Mouse (Mus musculus) lung, postnatal 36 days (tissue): Measurements from ENCODE around the gene Med24.
"Not testable (repeated sequence)": the region's sequence is repeated elsewhere in the genome, so short reads cannot be mapped to it uniquely, and the experiment has no call there.

Source experiments
- DNase-seq: peaks from one replicate; pipeline ENCODE4 v3.0.0; 2022; ENCODE audit warnings: mixed read lengths

Gene Med24

DNA sequence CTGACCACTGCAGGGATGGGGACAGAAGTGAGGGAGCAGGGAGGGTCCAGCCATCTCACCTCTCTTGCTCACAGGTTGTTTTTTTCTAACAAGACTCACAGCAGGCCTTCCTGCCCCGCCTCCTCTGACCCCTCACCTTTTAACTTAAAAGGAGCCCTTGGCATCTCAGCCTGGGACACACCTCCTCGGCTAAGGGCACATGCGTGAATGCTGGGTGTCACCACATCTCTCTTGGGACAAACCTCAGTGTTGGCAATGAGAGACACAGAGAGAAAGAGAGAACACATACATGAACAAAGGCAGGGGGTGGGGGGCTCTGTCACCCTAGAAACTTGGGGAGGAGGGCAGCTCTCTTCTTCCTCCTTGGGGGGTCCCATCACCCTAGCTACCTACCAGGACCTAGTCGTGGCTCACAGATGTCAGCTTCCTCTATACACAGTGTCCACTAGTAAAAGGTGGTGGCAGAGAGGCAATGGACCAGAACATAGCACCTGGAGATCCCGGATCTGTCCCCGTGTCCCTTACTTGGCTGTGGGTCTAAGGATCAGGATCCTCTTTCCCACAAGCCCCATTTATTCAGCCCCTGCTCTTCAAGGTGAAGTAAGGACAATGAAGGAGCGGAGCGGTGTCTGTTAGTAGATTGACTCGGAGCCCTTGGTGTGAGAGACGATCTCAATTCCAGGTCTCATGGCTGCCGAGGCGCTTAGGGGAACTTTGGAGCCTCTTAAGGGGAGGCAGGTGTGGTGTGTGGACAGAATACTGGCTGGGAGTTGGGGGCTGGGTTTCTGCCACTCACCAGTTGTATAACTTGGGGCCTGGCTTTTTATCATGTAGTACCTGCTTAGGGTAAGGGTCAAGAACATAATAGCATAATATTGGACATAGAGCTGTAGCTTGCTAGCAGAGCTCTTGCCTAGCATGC lies 17.0 kb upstream of the Med24 start:
- DNase-seq, result no peak

GRCm38 (mm10) chr11:98744456-98745019 lies 15.3 kb upstream of the Med24 start:
- no peak for DNase-seq

GRCm38 (mm10) chr11:98743655-98744345 lies 14.6 kb upstream of the Med24 start:
- DNase-seq, result no peak

- no peak for DNase-seq
These were observed 13.4 kb upstream of the Med24 start for GRCm38 (mm10) chr11:98742397-98743291.

DNA sequence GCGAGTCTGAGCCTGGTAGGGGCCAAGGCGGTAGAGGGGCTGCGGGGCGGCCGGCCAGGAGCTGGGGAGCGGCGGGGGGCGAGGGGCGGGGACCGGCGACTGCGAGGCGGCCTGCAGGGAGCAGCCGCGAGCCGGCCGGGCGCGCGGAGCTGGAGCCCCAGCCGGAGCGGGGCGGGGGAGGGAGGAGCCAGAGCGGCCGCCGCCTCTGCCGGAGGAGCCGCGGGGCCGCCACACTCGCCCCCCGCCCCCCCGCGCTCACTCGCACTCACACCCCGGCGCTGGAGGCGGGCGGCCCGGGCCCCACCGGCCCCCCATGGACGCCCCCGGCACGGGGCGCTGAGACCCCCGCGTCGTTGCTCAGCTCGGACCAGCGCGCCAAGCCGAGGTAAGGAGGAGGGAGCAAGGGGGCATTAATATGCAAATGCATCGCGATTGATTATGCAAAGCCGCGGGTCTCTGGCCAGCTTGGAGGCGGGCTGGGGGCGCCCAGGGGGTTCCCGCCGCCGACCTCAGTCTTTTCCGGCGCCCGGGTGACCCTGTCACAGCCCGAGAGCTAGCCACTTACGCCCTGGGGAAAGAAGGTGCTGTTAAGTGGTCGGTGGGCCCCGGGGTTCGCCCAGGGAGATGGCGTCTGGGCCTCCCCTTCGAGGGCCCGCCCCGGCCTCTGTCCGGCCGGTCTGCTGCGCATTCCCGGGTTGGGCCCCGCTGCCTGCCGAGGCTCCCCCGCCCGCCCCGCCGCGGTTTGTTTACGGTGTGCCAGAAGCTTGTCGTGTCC lies 12.6 kb upstream of the Med24 start:
- DNase-seq, result peak; percentile 84

DNA sequence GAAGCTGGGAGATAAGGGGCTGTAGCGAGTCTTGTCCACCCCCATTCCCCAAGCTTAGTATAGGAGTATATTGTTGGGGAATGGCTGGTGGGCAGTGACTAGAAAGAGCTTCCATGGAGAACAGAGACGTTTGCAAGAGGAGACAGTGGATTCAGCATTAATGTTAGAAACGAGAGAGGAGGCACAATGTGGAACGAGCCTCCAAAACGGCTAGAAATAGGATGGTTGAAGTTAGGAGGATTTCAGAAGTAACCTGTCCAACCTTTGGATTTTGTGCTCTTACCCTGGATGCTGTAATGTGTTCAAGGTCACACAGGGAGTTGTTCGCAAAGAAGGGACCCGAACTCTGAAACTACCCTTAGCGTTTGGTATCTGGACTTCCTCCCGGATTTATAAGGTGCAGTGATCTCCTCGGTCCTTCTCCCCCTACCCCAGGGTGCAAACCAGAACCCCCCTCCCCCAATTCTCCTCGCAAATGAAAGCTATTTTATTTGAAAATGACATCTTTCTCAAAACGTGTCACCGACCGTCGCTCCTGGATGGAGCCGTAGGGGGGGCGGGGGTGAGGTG lies 11.9 kb upstream of the Med24 start:
- DNase-seq, result no peak

- peak; percentile 67 for DNase-seq
These were observed 11.3 kb upstream of the Med24 start, which contains the start of gene Thra for GRCm38 (mm10) chr11:98740393-98741050. Gene Thra, plus strand, starts transcription at chr11:98740638.

DNA sequence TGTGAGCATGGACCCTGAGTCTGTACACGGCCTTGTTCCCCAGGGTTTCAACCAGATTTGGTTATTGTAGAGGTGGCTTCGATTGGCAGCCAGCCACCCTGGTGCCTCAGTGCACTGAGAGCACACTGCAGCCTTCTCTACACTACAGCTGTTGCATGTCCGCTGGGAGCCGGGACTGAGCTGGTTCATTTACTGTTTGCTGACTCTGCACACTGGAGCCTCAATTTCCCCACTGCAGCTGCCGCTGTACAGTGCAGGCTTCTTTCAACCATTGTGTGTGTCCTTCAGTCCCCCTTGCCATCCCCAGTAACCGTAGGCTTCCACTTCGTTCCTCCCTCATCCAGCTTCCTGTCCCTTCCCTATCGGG lies 10.8 kb upstream of the Med24 start:
- no peak for DNase-seq

DNA sequence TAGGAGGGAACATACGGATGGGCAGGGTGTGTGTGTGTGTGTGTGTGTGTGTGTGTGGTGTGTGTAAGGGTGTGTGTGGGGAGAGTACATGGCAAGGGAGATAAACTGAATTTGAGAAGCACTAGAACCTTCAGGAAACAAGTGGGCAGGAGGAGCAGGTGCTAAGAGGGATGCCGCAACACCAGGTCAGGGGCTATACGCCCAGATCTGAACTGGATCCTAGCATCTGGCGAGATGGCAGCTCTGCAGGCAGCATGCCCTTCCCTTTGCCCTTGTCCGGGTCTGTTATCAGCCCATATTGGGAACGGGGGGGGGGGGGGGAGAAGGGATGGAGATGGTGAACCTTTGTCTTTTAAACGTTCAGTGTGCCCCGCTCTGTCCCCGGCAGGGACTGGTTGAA lies 9.7 kb upstream of the Med24 start:
- no peak for DNase-seq

GRCm38 (mm10) chr11:98738428-98738911 lies 9.2 kb upstream of the Med24 start:
- DNase-seq, result no peak

DNA sequence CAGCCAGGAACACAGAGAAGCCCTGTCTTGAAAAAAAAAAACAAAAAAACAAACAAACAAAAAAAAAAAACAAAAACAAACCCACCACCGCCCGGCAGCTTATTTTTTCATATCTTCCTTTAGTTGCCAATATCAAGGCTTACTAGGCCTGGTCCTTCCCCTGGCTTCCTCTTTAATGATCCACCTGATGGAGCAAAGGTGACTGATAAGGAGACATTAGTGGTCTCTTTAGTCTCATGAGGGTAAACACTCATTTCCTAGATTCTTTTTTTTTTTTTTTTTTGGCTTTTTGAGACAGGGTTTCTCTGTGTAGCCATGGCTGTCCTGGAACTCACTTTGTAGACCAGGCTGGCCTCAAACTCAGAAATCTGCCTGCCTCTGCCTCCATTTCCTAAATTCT lies 8.0 kb upstream of the Med24 start:
- DNase-seq, result not testable (repeated sequence)

DNA sequence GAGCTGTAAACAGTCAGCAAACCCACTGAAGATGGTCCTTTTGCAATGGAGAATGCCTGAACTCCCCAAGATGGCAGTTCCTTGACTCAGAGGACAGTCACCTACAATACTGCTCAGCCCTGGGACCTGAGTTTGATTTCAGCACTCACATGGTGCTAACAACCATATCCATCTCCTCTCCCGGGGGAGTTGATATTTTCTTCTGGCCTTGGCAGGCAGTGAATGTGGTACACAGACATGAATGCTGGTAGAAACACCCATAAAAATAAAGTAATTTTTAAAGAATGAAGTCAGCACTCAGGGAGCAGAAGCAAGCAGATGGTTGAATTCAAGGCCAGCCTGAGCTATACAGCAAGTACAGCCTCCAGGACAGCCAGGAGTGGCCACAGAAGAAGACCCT lies 6.9 kb upstream of the Med24 start:
- DNase-seq, result no peak

DNA sequence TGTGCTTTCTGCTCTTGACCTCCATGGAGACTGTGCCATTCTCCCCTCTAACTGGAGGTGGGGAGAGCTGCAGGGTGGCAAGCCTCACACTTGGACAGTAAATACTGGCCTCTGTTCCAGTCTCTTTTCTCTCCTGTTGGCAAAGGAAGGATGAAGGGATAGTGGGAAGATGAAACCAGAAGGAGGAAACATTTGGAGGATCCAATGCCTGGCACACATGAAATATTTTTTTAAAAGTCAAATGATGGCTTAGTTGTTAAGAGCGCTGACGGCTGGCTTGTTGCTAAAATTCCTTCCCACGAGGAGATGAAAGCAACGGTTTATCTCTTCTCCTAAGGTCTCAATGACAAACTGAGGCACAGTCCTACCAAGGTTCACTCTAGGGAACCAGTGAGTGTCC lies 5.9 kb upstream of the Med24 start:
- DNase-seq, result no peak

DNA sequence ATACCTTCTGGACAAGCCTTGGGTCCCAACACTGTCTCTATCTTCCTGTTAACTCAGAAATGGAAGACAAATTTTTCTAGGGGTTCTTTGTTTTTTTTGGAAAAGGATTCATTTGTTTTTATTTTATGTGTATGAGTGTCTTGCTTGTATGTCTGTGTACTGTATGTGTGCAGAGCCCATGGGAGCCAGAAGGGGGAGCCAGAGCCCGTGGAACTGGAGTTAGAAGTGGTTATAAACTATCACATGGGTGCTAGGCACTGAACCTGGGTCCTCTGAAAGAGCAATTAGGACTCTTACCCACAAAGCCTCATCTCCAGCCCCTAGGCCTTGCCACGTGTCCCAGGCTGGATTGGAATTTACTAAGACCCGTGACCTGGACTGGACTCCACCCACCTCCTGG lies 4.8 kb upstream of the Med24 start:
- no peak for DNase-seq

DNA sequence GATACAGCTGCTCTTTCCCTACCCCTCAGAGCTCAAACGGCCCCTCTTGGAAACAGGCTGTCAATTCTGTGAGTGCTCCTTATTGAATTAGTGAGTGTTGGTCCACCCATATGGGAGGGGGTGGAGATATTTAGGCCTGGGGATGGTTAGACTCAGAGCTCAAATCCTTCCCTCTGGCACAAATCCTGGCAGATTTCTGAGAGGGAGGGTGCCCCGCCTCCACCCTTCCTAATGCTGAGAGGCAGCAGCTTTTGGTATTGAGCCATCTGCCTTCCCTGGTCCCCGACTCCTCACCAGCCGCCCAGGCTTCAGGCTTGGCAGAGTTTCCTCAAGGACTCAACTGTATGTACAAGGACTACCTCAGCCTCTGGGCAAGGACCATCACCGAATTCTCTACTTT lies 1.9 kb upstream of the Med24 start:
- DNase-seq, result no peak

DNA sequence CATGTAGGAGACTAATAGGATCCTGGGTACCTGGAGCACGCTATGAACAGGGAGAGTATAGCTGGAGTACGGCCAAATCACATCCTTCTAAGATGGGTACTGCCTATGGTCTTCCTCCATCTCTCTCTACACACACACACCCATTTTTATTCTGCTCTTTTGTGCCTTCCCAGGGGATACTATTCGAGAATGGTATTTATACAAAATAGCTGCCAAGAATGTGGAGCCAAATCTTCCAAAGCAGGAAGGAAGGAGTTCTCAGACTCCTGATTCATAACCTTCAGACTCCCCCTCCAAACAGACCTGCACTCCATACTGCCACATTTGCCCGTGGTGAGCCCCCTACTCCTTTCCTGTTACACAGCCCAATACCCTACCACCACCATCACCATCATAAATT lies 1.5 kb upstream of the Med24 start:
- DNase-seq, result no peak

GRCm38 (mm10) chr11:98725926-98726506 lies 3.2 kb downstream of the Med24 start:
- DNase-seq, result no peak

- no peak for DNase-seq
These were observed 6.1 kb downstream of the Med24 start for GRCm38 (mm10) chr11:98723098-98723497.

GRCm38 (mm10) chr11:98721458-98722226 lies 7.6 kb downstream of the Med24 start:
- DNase-seq, result peak; percentile 93

- DNase-seq, result no peak
These were observed 8.5 kb downstream of the Med24 start for GRCm38 (mm10) chr11:98720756-98721155.
